Mouse (Mus musculus) heart, postnatal 0 days (tissue): ENCODE results near the gene Chrd.

Experiments used
- CTCF ChIP-seq: IDR thresholded peaks from 2 replicates; pipeline ENCODE4 v1.5.1; 2016; ENCODE audit warnings: antibody characterized with exemption, control low read depth, low read depth
- EP300 ChIP-seq: IDR thresholded peaks from 2 replicates; pipeline ENCODE4 v1.6.1; 2016; ENCODE audit warnings: antibody characterized with exemption, low read depth

DNA sequence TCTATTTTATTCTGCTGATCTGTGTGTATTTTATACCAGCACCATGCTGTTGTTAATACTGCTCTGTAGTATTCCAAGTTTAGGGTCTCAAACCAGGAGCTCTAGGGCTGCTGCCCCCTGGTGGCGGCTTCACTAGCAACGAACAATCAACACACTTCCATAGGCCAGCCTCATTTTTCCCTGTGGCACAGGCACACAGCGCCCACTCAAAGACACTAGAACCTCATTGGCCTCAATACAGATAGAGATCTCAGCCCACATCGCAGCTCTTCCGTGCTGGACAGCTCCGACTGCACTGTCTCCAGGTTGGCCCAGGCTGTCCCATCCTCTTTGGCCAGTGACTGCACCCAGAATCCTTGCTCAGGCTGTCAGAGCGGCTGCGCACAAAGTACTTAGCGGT lies 32.3 kb downstream of the Chrd start:
- TF ChIP-seq EP300 (no peak), CTCF (peak; percentile 39)
